Mouse (Mus musculus) CD4-positive naive resting alpha-beta T cell, adult 76 days (primary cell): Measurements from ENCODE around the gene Adnp. TPM values are rescaled to one million over a fixed set of nuclear protein-coding genes. Genes with fewer than 3 reads are reported as not detected.

Experiments used
- total RNA-seq: library from RNA; stranded (reverse); gene quantifications from one replicate; pipeline ENCODE4 v1.2.4, GENCODE M21; 2023

Gene Adnp
- total RNA-seq = 102 TPM

GRCm38 (mm10) chr2:168206725-168207644, at the start of gene Adnp:
Gene Adnp, minus strand, starts transcription at chr2:168207112.

GRCm38 (mm10) chr2:168230026-168230728, 23.3 kb upstream of the Adnp start, which contains the start of the genes Gm20716, Dpm1 and Mocs3:
Gene Gm20716, minus strand, starts transcription at chr2:168230364.
Gene Dpm1, minus strand, starts transcription at chr2:168230591.
Gene Mocs3, plus strand, starts transcription at chr2:168230622.

Other genes with a start within 250 kb of the Adnp start
- gene Ripor3, start 196.5 kb downstream of the Adnp start, total RNA-seq = 8.7 TPM
- gene Pard6b, start 126.1 kb downstream of the Adnp start, total RNA-seq = 2.5 TPM
- gene Gm20716, start 23.3 kb upstream of the Adnp start, total RNA-seq = 12.0 TPM
- gene Dpm1, start 23.5 kb upstream of the Adnp start, total RNA-seq = 130 TPM
- 15.8 TPM for gene Mocs3, start 23.5 kb upstream of the Adnp start, total RNA-seq
- gene Kcng1, start 74.6 kb upstream of the Adnp start, total RNA-seq = not detected